Mouse (Mus musculus) heart, postnatal 14 days (tissue): ENCODE measurements around the gene Gm26897. TPM values are rescaled to one million over a fixed set of nuclear protein-coding genes. Genes with fewer than 3 reads are reported as not detected.

ENCODE experiments used
- DNase-seq, 2 experiments: peaks; one replicate each; pipeline ENCODE4 v3.0.0; 2021 to 2022
- intact Hi-C: fragments of 180-260 bp; cut with DNase I; formaldehyde crosslinking; loops from one replicate; pipeline ENCODE4 v1.15.1; 2025
- total RNA-seq, 2 experiments: library from RNA; stranded (reverse); gene quantifications; 2 replicates each; pipeline ENCODE4 v1.2.3; 2021

Gene Gm26897
- total RNA-seq, 2 experiments from 2014 or later, result not detected

GRCm38 (mm10) chr5:111742290-111742898 lies 8.7 kb downstream of the Gm26897 start:
- intact Hi-C loops, result no loop called here

GRCm38 (mm10) chr5:111749599-111749998 lies 15.9 kb downstream of the Gm26897 start:
- DNase-seq, result peak in 1 of 2 experiments; percentile 29
- intact Hi-C loops, result no loop called here

More at GRCm38 (mm10) chr5:111742290-111742898, 8.7 kb downstream of the Gm26897 start:
- no peak for DNase-seq

DNA sequence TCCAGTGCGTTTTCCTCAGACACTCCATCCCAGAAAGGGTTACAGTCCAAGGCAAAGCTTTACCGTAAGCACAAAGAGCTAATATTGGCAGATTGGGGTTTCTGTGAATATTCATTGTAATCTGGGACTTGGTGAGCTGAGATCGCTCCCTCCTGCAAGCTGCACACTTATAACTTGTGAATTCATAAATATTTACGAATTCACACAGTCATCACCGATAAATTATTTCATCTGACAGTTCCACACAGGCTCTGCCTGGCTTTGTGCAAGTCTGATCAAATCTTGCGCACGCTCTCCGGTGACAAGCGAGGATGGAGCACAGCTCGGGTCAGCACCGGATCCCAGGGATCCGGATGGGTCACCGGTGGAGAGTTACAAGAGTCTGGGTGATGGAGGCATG lies 16.4 kb downstream of the Gm26897 start:
- no peak for DNase-seq
- intact Hi-C loops, result no loop called here

- intact Hi-C loops, result no loop called here
Observed at GRCm38 (mm10) chr5:111754484-111755139, 20.9 kb downstream of the Gm26897 start.

DNA sequence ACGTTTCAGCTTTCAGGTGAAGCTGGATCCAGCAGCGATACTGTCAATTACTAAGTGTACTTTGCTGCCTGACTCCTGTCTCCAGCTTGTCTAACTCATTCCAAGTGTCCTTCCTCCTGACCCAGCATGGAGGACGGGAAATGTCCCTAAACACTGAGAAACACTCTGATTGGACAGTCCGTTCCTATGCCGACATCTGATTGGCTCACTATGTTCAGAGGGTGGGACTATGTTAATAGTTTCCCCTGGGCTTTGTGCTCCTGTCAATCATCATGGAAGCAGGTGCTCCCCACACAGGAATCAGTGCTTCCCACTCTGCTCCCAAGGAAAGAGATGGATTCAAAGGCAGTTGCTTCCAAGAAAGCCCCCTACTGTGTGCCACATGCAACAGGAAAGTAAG lies 21.6 kb downstream of the Gm26897 start:
- no peak for DNase-seq

More at GRCm38 (mm10) chr5:111754484-111755139, 20.9 kb downstream of the Gm26897 start:
- DNase-seq, result no peak

DNA sequence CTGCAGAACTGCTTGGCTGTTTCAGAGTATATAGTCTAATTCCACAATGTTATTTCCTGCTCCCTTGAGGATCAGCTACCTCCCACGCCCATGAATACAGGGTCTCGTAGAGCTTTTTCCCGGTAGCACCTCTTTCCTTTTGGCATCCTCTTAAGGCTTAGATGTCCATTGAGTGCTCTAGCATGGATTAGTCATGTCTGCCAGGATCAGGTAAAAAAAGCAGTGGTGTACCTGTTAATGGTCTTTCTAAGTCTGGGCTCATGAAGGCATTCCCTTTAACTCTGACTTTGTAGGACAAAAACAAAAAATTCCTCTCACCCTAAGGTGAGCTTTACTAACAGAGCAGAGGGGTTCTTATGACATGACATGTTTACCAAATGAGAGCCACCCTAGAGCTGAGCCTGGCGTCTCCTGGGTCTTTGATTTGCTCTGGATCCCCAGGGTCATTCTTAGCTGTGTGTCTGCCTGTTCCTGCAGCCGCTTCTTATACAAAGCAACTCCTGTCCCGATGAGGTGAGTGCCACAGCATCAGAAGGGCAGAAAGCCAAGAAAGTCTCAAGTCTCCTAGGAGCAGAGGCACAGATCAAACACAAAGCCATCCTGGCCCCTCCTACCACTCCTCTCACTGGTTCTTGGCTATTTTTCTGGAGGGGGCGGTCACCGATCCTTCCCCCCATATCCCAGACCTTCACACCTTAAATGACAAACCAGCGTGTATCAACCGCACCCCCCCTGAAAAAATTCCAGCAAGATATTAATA lies 27.2 kb downstream of the Gm26897 start:
- no peak for DNase-seq
- intact Hi-C loops, result no loop called here

More for the DNA sequence above, 21.6 kb downstream of the Gm26897 start:
- intact Hi-C loops, result no loop called here

DNA sequence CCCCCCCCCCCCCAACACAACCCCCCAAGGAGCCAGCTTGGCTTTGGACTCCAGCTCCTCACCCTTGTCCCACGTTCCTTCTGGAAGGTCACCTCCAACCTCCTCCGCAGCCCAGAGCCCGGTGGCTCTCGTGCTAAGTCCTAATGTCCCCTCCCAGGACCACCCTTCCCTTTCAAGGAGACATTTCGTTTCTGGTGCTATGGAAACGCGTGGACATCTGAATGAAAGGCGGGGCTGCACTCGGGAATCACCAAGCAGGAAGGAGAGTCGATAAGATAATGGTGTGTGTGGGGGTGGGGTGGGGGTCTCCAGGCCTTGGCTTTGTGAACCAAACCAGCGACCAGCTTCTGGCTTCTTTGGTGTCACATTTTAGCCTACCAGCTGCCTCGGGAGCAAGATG lies 27.9 kb downstream of the Gm26897 start:
- intact Hi-C loops, result no loop called here
- no peak for DNase-seq

GRCm38 (mm10) chr5:111762085-111762484 lies 28.4 kb downstream of the Gm26897 start:
- intact Hi-C loops, result no loop called here
- DNase-seq, result peak; percentile 68 to 69

- intact Hi-C loops, result no loop called here
- no peak for DNase-seq
Observed at GRCm38 (mm10) chr5:111765671-111766290, 32.1 kb downstream of the Gm26897 start.

DNA sequence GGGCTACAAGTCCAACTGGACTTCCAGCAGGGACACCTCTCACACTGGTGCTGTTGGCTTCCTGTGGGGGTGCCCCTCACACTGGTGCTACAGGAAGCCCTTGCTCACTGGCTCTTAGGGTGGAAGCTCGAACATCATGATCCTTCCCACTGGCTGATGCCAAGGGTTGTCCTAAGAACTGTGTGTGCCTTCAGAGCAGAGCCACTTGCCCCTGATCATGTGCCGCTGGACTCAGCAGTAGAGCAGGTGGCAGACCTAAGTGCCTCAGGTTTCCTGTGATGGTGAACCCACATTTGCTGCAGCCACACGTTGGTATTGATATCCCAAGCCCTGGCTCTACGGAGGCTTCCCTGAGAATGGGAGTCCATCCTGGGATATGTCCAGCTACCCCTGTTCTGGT lies 33.0 kb downstream of the Gm26897 start:
- intact Hi-C loops, result no loop called here
- DNase-seq, result no peak

- intact Hi-C loops, result no loop called here
- DNase-seq, result peak; percentile 63
Observed at GRCm38 (mm10) chr5:111770266-111770665, 36.5 kb downstream of the Gm26897 start.

DNA sequence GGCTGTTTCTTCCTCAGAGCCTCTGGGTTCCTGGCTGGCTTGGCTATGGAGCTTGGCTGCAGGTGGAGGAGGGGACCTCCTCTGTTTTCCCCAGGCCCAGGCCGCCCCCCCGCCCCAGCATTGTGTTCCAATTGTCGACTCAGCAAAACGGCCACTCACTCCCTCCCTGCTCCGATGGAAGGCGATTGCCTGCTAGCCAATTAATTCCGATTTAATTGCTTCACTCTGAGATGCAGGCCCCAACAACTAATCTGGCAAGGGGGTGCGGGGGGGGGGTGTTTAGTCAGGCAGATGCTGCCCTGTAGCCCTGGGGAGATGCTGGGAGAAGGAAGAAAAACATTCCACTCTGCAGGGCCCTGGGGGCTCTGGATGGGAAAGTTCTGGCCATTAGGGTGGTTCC lies 38.4 kb downstream of the Gm26897 start:
- no peak for DNase-seq

DNA sequence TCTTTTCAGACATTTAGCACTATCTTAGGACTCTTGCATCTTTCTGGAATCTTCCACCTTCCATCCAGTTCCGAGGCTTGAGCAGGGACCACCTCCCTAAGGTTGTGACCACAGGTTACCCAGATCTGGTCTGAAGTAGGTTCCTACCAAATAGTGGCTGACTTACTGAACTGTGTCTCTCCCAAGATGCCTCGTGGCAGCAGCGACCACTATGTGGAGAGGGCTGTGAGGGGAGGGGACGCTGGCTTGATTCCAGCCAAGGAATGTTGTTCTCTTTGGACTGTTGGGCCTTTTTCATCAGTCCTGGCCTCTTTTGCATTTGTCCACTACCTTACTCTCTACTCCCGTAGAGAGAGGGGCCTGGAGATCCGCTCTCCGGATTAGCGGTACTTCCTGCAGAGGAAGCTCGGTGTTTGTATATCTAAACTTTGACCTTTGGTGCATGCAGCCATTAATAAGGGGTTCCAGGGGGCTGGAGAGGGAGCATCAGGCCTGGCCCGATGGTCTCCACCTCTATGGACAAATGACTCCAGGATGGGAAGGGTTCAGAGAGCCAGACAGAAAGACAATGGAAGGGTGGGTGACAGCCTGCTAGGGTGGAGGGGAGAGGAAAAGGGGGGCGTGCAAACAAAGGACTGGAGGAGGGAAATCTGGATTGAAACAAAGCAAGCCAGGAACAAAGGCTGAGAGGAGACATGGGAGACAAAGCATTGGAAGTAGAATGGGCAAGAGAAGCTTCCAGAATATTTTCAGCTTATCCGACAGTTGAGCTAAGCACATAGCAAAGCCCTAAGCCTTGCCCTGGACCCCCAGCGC lies 39.1 kb downstream of the Gm26897 start:
- intact Hi-C loops, result no loop called here
- no peak for DNase-seq

More for the DNA sequence above, 38.4 kb downstream of the Gm26897 start:
- intact Hi-C loops, result no loop called here

DNA sequence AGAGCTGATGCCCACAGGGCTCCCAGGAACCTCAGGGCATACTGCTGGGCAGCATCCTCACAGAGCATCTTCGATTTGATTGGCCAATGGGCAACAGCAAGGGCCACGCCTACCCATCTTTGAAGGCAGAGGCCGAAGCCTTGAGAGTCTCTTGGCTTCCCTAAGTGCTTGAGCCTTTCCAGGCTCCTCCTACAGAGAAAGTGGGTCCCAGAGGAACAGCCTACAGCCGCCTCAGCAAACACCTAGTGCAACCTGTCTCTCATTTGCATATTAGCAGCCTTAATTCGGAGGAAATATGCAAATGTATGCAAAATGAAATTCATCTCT lies 39.6 kb downstream of the Gm26897 start:
- no peak for DNase-seq
- intact Hi-C loops, result no loop called here

GRCm38 (mm10) chr5:111776246-111776645 lies 42.5 kb downstream of the Gm26897 start:
- intact Hi-C loops, result no loop called here
- no peak for DNase-seq

GRCm38 (mm10) chr5:111778093-111778492 lies 44.4 kb downstream of the Gm26897 start:
- intact Hi-C loops, result no loop called here
- no peak for DNase-seq

GRCm38 (mm10) chr5:111779776-111780485 lies 46.2 kb downstream of the Gm26897 start:
- intact Hi-C loops, result no loop called here
- DNase-seq, result no peak
